Mouse (Mus musculus): ENCODE results near the gene P2ry12. TPM values are rescaled to one million over a fixed set of nuclear protein-coding genes. Genes with fewer than 3 reads are reported as not detected.

P2ry12 gene
- total RNA-seq, 1 experiment = 0.09 TPM

DNA sequence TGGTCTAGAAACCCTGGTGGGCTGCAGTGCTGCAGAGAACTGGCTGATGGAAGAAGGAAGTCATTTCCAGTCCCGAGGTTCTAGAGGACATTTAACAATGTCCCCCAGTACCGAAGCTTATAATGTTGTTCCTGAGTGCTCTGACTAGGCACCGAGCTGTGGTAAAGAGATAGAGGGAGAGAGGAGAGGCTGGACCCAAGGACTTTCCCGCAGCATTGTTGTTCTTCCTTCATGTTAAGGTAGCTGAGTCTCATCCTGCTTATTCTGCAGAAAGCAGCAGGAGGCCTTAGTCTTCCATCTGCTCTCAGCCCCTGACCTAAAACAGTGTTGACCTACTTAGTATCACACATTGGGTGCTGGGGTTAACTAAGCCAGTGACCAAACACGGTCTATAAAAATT is 85.8 kb downstream of the P2ry12 start:
- no peak for DNase-seq (ENCODE audit: low read depth, low spot score)
- H3K4me1 ChIP-seq (ENCODE audit: control insufficient read depth in 2 of 2, insufficient read depth in 2 of 2, low read length in 2 of 2, poor library complexity in 1 of 2) = no peaks in the 10 kb centered on the region
- in situ Hi-C loops (cut with MboI; ENCODE audit: low sequenced_read_pairs in 2 of 2, unreplicated experiment in 2 of 2) = no loop called here
- TF ChIP-seq CHD2 (IDR thresholded peaks at IDR 0.05; ENCODE audit: low read depth, low read length) (no peak), ZC3H11A (IDR thresholded peaks at IDR 0.05; ENCODE audit: borderline replicate concordance, low read depth, low read length) (no peak), HCFC1 (IDR thresholded peaks at IDR 0.05; ENCODE audit: borderline replicate concordance, insufficient read depth, low read length) (no peak), ZNF384 (IDR thresholded peaks at IDR 0.05; ENCODE audit: low read depth, low read length) (no peak), MAFK (IDR thresholded peaks at IDR 0.05; ENCODE audit: insufficient read depth, low read depth, low read length) (no peak)
- no peak overlapping the region for H3K27ac ChIP-seq (ENCODE audit: insufficient read depth, low read depth, low read length, poor library complexity, severe bottlenecking)
- H3K9ac ChIP-seq (ENCODE audit: insufficient read depth, low read depth, low read length, poor library complexity, severe bottlenecking) = no peak overlapping the region
- H3K9me3 ChIP-seq (ENCODE audit: control insufficient read depth, insufficient read depth, low read depth, low read length) = no peaks in the 10 kb centered on the region
- no peaks in the 10 kb centered on the region for H3K36me3 ChIP-seq (ENCODE audit: control insufficient read depth, insufficient read depth, low read length, poor library complexity, severe bottlenecking)
- no peak overlapping the region for H3K4me3 ChIP-seq (ENCODE audit: insufficient read depth in 1 of 2, low read depth in 1 of 2, low read length in 2 of 2, poor library complexity in 1 of 2, severe bottlenecking in 1 of 2)

DNA sequence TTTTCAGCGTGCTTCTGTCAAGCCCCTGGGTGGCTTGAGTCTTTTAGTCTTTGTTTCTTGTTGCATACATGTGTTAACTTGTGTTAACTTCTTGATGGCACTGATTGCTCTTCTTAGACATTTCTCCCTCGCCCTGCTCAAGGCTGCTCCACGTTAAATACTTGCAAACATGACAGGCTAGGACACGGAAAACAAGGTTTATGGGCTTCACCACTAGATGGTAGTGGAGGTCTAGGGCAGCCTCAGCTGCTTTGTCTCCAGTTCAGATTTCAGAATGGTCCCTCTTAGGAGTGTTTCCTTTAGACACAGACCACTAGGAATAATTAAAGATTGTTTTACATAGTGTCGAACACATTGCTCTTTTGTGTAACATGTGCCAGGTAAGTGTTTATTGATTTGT is 87.4 kb downstream of the P2ry12 start:
- in situ Hi-C loops (cut with MboI; ENCODE audit: low sequenced_read_pairs in 2 of 2, unreplicated experiment in 2 of 2) = no loop called here
- Histone ChIP-seq H3K4me3 (ENCODE audit: insufficient read depth in 1 of 2, low read depth in 1 of 2, low read length in 2 of 2, poor library complexity in 1 of 2, severe bottlenecking in 1 of 2) (no peak overlapping the region), H3K36me3 (ENCODE audit: control insufficient read depth, insufficient read depth, low read length, poor library complexity, severe bottlenecking) (no peaks in the 10 kb centered on the region), H3K9ac (ENCODE audit: insufficient read depth, low read depth, low read length, poor library complexity, severe bottlenecking) (no peak overlapping the region), H3K27ac (ENCODE audit: insufficient read depth, low read depth, low read length, poor library complexity, severe bottlenecking) (no peak overlapping the region), H3K4me1 (ENCODE audit: control insufficient read depth in 2 of 2, insufficient read depth in 2 of 2, low read length in 2 of 2, poor library complexity in 1 of 2) (no peaks in the 10 kb centered on the region; a peak in 1 of 4 replicates), H3K9me3 (ENCODE audit: control insufficient read depth, insufficient read depth, low read depth, low read length) (no peaks in the 10 kb centered on the region)
- TF ChIP-seq ZC3H11A (IDR thresholded peaks at IDR 0.05; ENCODE audit: borderline replicate concordance, low read depth, low read length) (peak; percentile 49; the same call in 1 of the 2 replicates), CHD2 (IDR thresholded peaks at IDR 0.05; ENCODE audit: low read depth, low read length) (no peak), HCFC1 (IDR thresholded peaks at IDR 0.05; ENCODE audit: borderline replicate concordance, insufficient read depth, low read length) (no peak), MAFK (IDR thresholded peaks at IDR 0.05; ENCODE audit: insufficient read depth, low read depth, low read length) (no peak), ZNF384 (IDR thresholded peaks at IDR 0.05; ENCODE audit: low read depth, low read length) (no peak)
- DNase-seq (ENCODE audit: low read depth, low spot score) = no peak

DNA sequence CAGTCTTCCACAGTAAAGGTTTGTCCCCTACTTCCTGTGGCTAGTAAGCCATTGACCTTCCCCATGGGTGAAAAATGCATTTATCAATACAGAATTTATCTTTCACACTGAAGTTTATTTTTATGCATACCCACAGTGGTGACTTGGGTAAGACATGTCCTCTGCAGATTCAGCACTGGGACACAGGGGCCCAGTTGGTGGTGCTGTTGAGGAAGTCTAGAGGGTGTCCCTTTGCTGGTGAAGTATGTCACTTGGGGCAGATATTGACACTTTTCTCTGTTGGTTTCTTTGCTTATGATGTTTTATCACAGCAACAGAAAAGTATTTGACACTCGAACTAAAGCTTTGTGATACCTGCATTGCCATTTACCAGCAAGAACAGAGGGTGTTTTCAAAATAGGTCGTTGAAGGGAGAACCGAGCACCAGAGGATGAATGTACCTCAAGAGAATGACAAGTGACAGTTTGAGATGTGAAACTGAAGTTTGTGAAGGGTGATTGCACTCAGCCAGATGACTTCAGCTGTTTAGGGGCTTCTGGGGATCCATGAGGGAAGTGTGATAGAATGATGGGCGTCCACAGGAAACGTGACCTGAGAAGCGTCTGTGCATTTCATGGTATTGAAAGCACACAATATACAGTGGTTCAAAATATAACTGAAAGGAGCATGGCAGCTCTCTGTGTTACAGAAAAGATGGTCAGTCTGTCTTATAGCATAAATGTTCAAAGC is 88.1 kb downstream of the P2ry12 start:
- H3K4me3 ChIP-seq (ENCODE audit: insufficient read depth in 1 of 2, low read depth in 1 of 2, low read length in 2 of 2, poor library complexity in 1 of 2, severe bottlenecking in 1 of 2) = no peak overlapping the region
- no peaks in the 10 kb centered on the region for H3K36me3 ChIP-seq (ENCODE audit: control insufficient read depth, insufficient read depth, low read length, poor library complexity, severe bottlenecking)
- TF ChIP-seq ZC3H11A (IDR thresholded peaks at IDR 0.05; ENCODE audit: borderline replicate concordance, low read depth, low read length) = no peak
- no peak overlapping the region for H3K27ac ChIP-seq (ENCODE audit: insufficient read depth, low read depth, low read length, poor library complexity, severe bottlenecking)
- in situ Hi-C loops (cut with MboI; ENCODE audit: low sequenced_read_pairs in 2 of 2, unreplicated experiment in 2 of 2) = no loop called here
- no peak for DNase-seq (ENCODE audit: low read depth, low spot score)
- no peak overlapping the region for H3K9ac ChIP-seq (ENCODE audit: insufficient read depth, low read depth, low read length, poor library complexity, severe bottlenecking)
- H3K4me1 ChIP-seq (ENCODE audit: control insufficient read depth in 2 of 2, insufficient read depth in 2 of 2, low read length in 2 of 2, poor library complexity in 1 of 2) = no peaks in the 10 kb centered on the region; a peak in 1 of 4 replicates
- no peaks in the 10 kb centered on the region for H3K9me3 ChIP-seq (ENCODE audit: control insufficient read depth, insufficient read depth, low read depth, low read length)

DNA sequence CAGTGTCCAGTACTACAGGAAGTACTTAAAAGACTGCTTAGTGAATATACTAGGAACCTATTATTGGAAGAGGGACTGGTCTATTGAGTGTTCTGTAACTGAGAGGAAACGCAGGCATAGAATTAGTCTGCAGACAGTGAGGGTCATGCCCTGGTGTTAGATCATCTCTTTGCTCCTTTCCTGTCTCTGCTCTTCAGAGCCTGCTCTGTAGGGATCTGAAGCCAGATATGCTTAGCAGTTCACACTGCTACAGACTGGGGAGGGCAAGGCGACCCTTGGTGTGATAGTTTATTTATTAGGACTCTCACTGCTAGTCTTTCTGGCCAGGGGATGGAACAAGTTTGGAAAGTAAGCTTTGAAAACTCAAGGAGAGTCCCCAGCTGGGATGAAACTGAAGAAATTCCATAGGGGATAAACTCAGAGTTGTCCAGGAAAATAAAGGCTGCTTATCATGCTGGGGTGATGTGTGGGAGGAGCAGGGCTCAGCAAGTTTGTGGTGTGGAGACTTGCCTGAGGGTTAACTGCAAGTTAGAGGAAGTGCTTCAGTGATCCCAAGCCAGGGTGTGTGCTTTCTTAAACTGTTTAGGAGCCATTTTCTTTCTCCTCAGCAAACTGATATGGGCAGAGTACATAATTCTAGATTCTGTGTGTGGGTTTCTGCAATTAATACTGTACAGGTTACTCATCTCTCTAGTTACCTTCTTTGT is 92.6 kb downstream of the P2ry12 start:
- no peak for DNase-seq (ENCODE audit: low read depth, low spot score)
- no peaks in the 10 kb centered on the region for H3K9me3 ChIP-seq (ENCODE audit: control insufficient read depth, insufficient read depth, low read depth, low read length)
- H3K4me3 ChIP-seq (ENCODE audit: insufficient read depth in 1 of 2, low read depth in 1 of 2, low read length in 2 of 2, poor library complexity in 1 of 2, severe bottlenecking in 1 of 2) = no peak overlapping the region
- H3K4me1 ChIP-seq (ENCODE audit: control insufficient read depth in 2 of 2, insufficient read depth in 2 of 2, low read length in 2 of 2, poor library complexity in 1 of 2) = no peaks in the 10 kb centered on the region; a peak in 1 of 4 replicates
- TF ChIP-seq HCFC1 (IDR thresholded peaks at IDR 0.05; ENCODE audit: borderline replicate concordance, insufficient read depth, low read length) (no peak), MAFK (IDR thresholded peaks at IDR 0.05; ENCODE audit: insufficient read depth, low read depth, low read length) (no peak), ZNF384 (IDR thresholded peaks at IDR 0.05; ENCODE audit: low read depth, low read length) (no peak), ZC3H11A (IDR thresholded peaks at IDR 0.05; ENCODE audit: borderline replicate concordance, low read depth, low read length) (no peak), CHD2 (IDR thresholded peaks at IDR 0.05; ENCODE audit: low read depth, low read length) (no peak)
- H3K36me3 ChIP-seq (ENCODE audit: control insufficient read depth, insufficient read depth, low read length, poor library complexity, severe bottlenecking) = no peaks in the 10 kb centered on the region
- in situ Hi-C loops (cut with MboI; ENCODE audit: low sequenced_read_pairs in 2 of 2, unreplicated experiment in 2 of 2) = no loop called here
- H3K27ac ChIP-seq (ENCODE audit: insufficient read depth, low read depth, low read length, poor library complexity, severe bottlenecking) = no peak overlapping the region
- no peak overlapping the region for H3K9ac ChIP-seq (ENCODE audit: insufficient read depth, low read depth, low read length, poor library complexity, severe bottlenecking)
